Mouse (Mus musculus): ENCODE data around the gene Tmem18. TPM values are rescaled to one million over a fixed set of nuclear protein-coding genes. Genes with fewer than 3 reads are reported as not detected.

Gene Tmem18
- total RNA-seq (2023; ENCODE audit: inconsistent age): 8.4 to 11.1 TPM (median 9.3 TPM) in 4 replicates

GRCm38 (mm10) chr12:30584356-30584740 lies at the start of gene Tmem18:
TSS of gene Tmem18 (plus strand) at chr12:30584426.

Other genes starting within 250 kb of the Tmem18 start
- gene Sntg2, start 211.1 kb upstream of the Tmem18 start, total RNA-seq (2023; ENCODE audit: inconsistent age): not detected in 4 replicates